Mouse (Mus musculus) liver, embryonic 16.5 days (tissue): ENCODE data around the gene Nup93. TPM values are rescaled to one million over a fixed set of nuclear protein-coding genes. Genes with fewer than 3 reads are reported as not detected.
"Not testable (repeated sequence)": the region's sequence is repeated elsewhere in the genome, so short reads cannot be mapped to it uniquely, and the experiment has no call there.

Experiments used
- ATAC-seq: fragments of 200-750 bp; cut with Nextera tagmentation; 2 replicates; pipeline ENCODE4 v1.8.0; 2017; ENCODE audit warnings: low read depth, mild to moderate bottlenecking, moderate number of reproducible peaks, moderate library complexity
- H3K27ac ChIP-seq: fragments of 300-500 bp; sonication (generic); 2 replicates; pipeline ENCODE4 v1.5.1; 2014; ENCODE audit warnings: mild to moderate bottlenecking, low read length
- H3K27me3 ChIP-seq: fragments of 300-500 bp; sonication (generic); 2 replicates; pipeline ENCODE4 v1.6.1; 2014; ENCODE audit warnings: low read depth, low read length, mixed read lengths; ENCODE audit not compliant: control insufficient read depth, insufficient read depth
- H3K36me3 ChIP-seq: fragments of 300-500 bp; sonication (generic); 2 replicates; pipeline ENCODE4 v1.6.1; 2014; ENCODE audit warnings: mild to moderate bottlenecking; ENCODE audit not compliant: control insufficient read depth, insufficient read depth
- H3K4me1 ChIP-seq: fragments of 300-500 bp; sonication (generic); 2 replicates; pipeline ENCODE4 v1.6.1; 2014; ENCODE audit warnings: low read depth, low read length, mixed read lengths; ENCODE audit not compliant: control insufficient read depth
- H3K4me2 ChIP-seq: fragments of 300-500 bp; sonication (generic); 2 replicates; pipeline ENCODE4 v1.6.1; 2014; ENCODE audit warnings: low read depth, low read length, mixed read lengths
- H3K4me3 ChIP-seq: fragments of 300-500 bp; sonication (generic); 2 replicates; pipeline ENCODE4 v1.5.1; 2014; ENCODE audit warnings: low read depth, mild to moderate bottlenecking, low read length
- H3K9ac ChIP-seq: fragments of 300-500 bp; sonication (generic); 2 replicates; pipeline ENCODE4 v1.6.1; 2014; ENCODE audit warnings: low read depth, low read length
- H3K9me3 ChIP-seq: fragments of 300-500 bp; sonication (generic); replicated peaks from 2 replicates; pipeline ENCODE4 v1.6.1; 2016; ENCODE audit warnings: low read length; ENCODE audit not compliant: control insufficient read depth
- WGBS: fragments of 180-500 bp; shearing (Covaris S2); extraction: QIAGEN DNeasy Blood & Tissue Kit; methylation state at CpG from one replicate; pipeline ENCODE4 v1.1.7; 2014; ENCODE audit not compliant: insufficient replicate concordance; 5-methylcytosine and 5-hydroxymethylcytosine counted together
- polyA plus RNA-seq: library from polyadenylated mRNA; unstranded; fragments of >200 nt; fragmentation: Nextera tagmentation; extraction: Ambion mirVana; gene quantifications from 2 replicates; pipeline ENCODE4 v1.2.1, GENCODE M21; 2015

Nup93 gene
- polyA plus RNA-seq, result 34.0 and 37.7 TPM in 2 replicates

- Histone ChIP-seq H3K4me2 (peak within 1 kb of the TSS; percentile 95), H3K27me3 (no peaks in the 10 kb centered on the region), H3K36me3 (no peaks in the 10 kb centered on the region), H3K4me3 (peak within 1 kb of the TSS; percentile 89), H3K9ac (peak within 1 kb of the TSS; percentile 85), H3K27ac (peak within 1 kb of the TSS; percentile 81), H3K4me1 (peaks cover 25% of the 10 kb centered on the region), H3K9me3 (no peaks in the 10 kb centered on the region)
- peak; percentile 95 for ATAC-seq
- whole genome bisulfite sequencing, result under 1% methylated on average over 66 of the region's 68 CpGs
These were observed at the start of gene Nup93 for GRCm38 (mm10) chr8:94214252-94215173. Nup93 (plus strand) TSS chr8:94214564.

- ATAC-seq, H3K4me3 ChIP-seq, H3K9ac ChIP-seq, H3K27me3 ChIP-seq, H3K36me3 ChIP-seq, H3K4me2 ChIP-seq, H3K9me3 ChIP-seq, H3K27ac ChIP-seq: not testable (repeated sequence)
- WGBS, result 60% methylated on average over 8 of the region's 8 CpGs
- H3K4me1 ChIP-seq, result peaks cover 26% of the 10 kb centered on the region
These were observed 48.6 kb upstream of the Nup93 start for GRCm38 (mm10) chr8:94165772-94166171.

- peaks cover 40% of the 10 kb centered on the region for H3K4me1 ChIP-seq
These were observed 47.1 kb upstream of the Nup93 start for GRCm38 (mm10) chr8:94167244-94167643.

GRCm38 (mm10) chr8:94169547-94169946, 44.8 kb upstream of the Nup93 start:
- peak overlapping the region; percentile 99 for H3K27ac ChIP-seq
- peak overlapping the region; percentile 89 for H3K9ac ChIP-seq
- peak overlapping the region; percentile 86 for H3K4me3 ChIP-seq
- peak; percentile 56 for ATAC-seq
- 33% methylated on average over 5 of the region's 5 CpGs for WGBS
- no peaks in the 10 kb centered on the region for H3K27me3 ChIP-seq
- H3K36me3 ChIP-seq, result no peaks in the 10 kb centered on the region
- peaks cover 44% of the 10 kb centered on the region for H3K4me1 ChIP-seq
- H3K9me3 ChIP-seq, result no peaks in the 10 kb centered on the region
- H3K4me2 ChIP-seq, result peak overlapping the region; percentile 44

More at GRCm38 (mm10) chr8:94167244-94167643, 47.1 kb upstream of the Nup93 start:
- Histone ChIP-seq H3K4me2 (no peak overlapping the region), H3K27ac (no peak overlapping the region), H3K9ac (no peak overlapping the region), H3K36me3 (no peaks in the 10 kb centered on the region), H3K9me3 (no peaks in the 10 kb centered on the region), H3K27me3 (no peaks in the 10 kb centered on the region), H3K4me3 (no peak overlapping the region)
- WGBS, result 3% methylated on average over 6 of the region's 6 CpGs
- ATAC-seq, result no peak

GRCm38 (mm10) chr8:94171321-94171755, 43.0 kb upstream of the Nup93 start:
- Histone ChIP-seq H3K27ac (peak overlapping the region; percentile 99), H3K27me3 (no peaks in the 10 kb centered on the region), H3K4me2 (peak overlapping the region; percentile 89), H3K9me3 (no peaks in the 10 kb centered on the region), H3K4me3 (peak overlapping the region; percentile 86), H3K9ac (peak overlapping the region; percentile 89), H3K36me3 (no peaks in the 10 kb centered on the region), H3K4me1 (peaks cover 56% of the 10 kb centered on the region)
- WGBS, result 41% methylated on average over 10 of the region's 10 CpGs
- ATAC-seq, result no peak

GRCm38 (mm10) chr8:94172075-94172808, 42.1 kb upstream of the Nup93 start, which contains the start of gene Mt2:
Mt2 (plus strand) TSS chr8:94172664.
- H3K4me3 ChIP-seq, result peak within 1 kb of the TSS; percentile 86
- H3K36me3 ChIP-seq, result no peaks in the 10 kb centered on the region
- peak; percentile 89 for ATAC-seq
- under 1% methylated on average over 56 of the region's 56 CpGs for WGBS
- H3K27ac ChIP-seq, result peak within 1 kb of the TSS; percentile 99
- H3K27me3 ChIP-seq, result no peaks in the 10 kb centered on the region
- H3K4me2 ChIP-seq, result peak within 1 kb of the TSS; percentile 89
- peaks cover 57% of the 10 kb centered on the region for H3K4me1 ChIP-seq
- H3K9me3 ChIP-seq, result no peaks in the 10 kb centered on the region
- H3K9ac ChIP-seq, result peak within 1 kb of the TSS; percentile 94

- Histone ChIP-seq H3K4me2 (peak overlapping the region; percentile 89), H3K9ac (peak overlapping the region; percentile 94), H3K27me3 (no peaks in the 10 kb centered on the region), H3K36me3 (no peaks in the 10 kb centered on the region), H3K9me3 (no peaks in the 10 kb centered on the region), H3K4me3 (peak overlapping the region; percentile 86), H3K27ac (peak overlapping the region; percentile 99), H3K4me1 (peaks cover 63% of the 10 kb centered on the region)
- ATAC-seq, result no peak; the same call in 1 of the 2 replicates
- 1% methylated on average over 39 of the region's 39 CpGs for WGBS
These were observed 41.3 kb upstream of the Nup93 start for GRCm38 (mm10) chr8:94172809-94173732.

GRCm38 (mm10) chr8:94173848-94174403, 40.4 kb upstream of the Nup93 start:
- Histone ChIP-seq H3K9me3 (no peaks in the 10 kb centered on the region), H3K4me1 (peaks cover 64% of the 10 kb centered on the region), H3K27me3 (no peaks in the 10 kb centered on the region), H3K4me2 (peak overlapping the region; percentile 89), H3K4me3 (peak overlapping the region; percentile 86), H3K9ac (peak overlapping the region; percentile 94), H3K27ac (peak overlapping the region; percentile 99), H3K36me3 (no peaks in the 10 kb centered on the region)
- no peak for ATAC-seq
- WGBS, result 35% methylated on average over 11 of the region's 11 CpGs
